Mouse (Mus musculus): ENCODE data around the gene Cwc27.
A peak's percentile ranks its signal among the peaks of the same experiment; 100 is the strongest.

Gene Cwc27

DNA sequence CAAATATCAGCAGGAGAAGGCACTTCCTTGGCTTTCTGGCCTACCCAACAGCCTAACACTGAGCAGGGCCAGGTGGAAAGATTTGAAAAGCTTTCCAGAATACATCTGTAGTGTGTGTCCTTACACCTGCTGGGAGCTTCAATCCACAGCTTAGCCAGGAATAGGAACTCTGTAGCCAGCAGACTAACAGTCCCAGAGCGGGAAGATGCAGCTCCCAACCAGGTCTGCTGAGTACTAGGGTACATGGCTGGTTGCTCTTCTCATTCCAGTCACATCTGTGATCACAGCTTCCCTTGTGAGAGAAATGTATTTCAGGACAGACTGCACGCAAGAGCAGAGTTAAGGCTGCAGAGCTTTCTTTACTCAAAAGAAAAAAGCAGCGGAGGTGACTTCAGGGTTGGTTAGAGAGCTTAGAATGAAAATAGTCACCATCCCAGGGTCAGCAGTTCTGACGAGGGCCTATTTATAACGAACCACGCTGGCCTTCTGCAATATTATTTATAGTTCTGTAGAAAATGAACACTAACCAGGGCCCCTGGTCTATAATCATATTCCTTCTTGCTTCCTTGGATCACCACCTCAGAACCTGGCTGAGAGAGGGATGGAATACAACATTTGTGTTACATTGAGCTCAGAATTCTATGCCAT is 171.0 kb downstream of the Cwc27 start:
- DNase-seq (ENCODE audit: low spot score) = no peak

DNA sequence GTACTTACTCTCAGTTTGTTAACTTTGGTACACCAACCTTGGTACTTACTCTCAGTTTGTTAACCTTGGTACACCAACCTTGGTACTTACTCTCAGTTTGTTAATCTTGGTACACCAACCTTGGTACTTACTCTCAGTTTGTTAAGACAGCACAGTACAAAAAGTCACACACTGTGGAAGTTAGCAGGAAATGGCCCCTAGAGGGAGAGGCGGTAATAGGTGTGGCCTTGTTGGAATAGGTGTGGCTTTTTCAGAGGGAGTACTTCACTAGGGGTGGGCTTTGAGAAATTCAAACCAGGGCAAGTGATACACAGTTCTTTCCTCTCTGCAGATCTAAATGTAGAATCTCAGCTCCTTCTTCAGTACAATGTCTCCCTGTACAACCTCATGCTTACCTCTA is 172.8 kb downstream of the Cwc27 start:
- DNase-seq (ENCODE audit: low spot score) = no peak

DNA sequence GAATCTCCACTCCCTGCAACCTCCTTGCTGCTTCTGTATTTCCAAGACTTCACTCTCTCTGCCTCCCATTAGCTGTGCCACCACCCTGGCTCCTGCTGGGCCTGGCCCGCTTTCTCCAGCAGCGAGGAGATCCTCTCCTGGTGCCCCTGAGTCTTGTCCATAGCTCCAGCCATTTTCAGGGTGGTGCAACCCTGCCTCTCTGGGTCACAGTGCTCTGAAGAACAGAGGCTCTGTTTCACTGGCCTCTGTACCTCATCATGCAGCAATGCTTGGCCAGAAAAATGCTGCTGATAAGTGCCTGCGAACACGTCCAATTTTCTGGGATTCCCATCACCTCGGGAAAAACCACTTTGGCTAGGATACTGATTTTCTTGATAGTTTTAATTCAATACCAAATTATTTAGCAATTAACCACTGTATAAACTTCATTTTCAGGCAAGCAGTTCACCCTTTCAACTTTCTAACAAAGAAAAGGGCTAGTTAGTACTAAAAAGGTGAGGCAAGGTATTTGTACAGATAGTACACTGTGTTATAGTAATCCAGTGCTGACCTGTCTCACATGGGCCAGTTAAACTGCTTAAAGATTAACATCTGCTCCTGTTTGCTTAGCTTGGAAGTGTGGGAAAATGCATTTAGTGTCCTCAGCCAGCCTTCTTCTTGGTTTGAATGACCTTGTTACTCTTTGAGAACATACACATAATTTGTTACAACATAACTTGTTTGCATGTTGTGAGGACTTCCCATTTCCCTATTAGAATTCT is 176.1 kb downstream of the Cwc27 start:
- peak; percentile 31 for DNase-seq (ENCODE audit: low spot score)

DNA sequence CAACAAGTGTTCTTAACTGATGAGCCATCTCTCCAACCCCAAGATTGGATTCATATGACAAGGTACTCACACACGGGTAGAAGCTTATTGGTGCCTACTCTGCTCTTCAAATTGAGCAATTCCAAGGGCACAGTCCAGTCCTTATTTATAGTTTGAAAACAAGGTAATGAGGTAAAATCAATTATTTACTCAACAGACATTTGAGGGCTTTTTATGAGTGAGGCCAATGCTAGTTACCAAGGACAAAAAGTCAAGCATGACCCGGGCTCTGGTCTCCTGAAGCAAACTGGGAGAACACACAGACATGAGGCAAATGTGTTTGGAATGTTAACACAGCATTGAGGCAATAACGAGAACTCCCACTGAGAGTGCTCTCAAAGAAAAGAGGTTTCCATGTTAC is 178.0 kb downstream of the Cwc27 start:
- peak; percentile 28 for DNase-seq (ENCODE audit: low spot score)

DNA sequence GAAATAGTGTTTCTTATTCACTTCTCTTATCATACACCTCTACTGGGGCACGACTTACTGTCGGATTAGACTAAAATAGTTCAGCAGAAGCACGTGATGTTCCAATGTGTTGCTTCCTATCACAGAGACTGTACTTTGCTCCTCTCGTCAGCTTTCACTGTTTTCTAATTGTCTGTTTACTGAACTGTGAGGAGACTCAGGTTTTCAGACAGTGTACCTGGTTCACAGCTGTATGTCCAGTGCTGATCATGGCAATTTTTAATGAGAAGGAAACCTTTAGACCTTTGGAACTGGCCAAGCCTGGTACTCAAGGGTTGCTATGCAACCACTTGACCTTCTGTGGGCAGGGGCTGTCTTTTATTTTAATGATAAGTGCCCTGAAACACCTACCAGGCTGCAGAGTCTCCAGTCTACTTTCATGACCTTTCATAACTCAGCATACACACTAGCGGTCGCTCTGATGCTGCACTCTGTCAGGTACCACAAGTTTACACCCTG is 180.9 kb downstream of the Cwc27 start:
- DNase-seq (ENCODE audit: low spot score) = peak; percentile 48

DNA sequence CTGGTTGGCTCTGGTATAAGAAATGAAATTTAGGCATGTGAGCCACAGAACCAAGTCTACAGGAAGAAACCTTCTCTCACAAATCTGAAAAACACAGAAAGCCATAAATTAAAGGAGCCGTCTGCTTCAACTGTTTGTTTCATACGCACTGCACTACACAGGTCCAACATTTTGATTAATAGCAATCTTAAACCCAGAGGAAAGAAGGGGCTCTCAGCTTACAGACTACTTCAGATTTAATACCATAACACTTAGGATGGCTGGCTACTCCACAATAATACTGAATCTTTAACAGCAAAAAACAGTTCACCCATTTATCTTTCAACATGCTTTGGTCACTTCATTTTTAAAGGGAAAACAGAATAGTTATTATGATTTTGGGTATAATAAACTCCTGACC is 182.2 kb downstream of the Cwc27 start:
- DNase-seq (ENCODE audit: low spot score) = no peak

DNA sequence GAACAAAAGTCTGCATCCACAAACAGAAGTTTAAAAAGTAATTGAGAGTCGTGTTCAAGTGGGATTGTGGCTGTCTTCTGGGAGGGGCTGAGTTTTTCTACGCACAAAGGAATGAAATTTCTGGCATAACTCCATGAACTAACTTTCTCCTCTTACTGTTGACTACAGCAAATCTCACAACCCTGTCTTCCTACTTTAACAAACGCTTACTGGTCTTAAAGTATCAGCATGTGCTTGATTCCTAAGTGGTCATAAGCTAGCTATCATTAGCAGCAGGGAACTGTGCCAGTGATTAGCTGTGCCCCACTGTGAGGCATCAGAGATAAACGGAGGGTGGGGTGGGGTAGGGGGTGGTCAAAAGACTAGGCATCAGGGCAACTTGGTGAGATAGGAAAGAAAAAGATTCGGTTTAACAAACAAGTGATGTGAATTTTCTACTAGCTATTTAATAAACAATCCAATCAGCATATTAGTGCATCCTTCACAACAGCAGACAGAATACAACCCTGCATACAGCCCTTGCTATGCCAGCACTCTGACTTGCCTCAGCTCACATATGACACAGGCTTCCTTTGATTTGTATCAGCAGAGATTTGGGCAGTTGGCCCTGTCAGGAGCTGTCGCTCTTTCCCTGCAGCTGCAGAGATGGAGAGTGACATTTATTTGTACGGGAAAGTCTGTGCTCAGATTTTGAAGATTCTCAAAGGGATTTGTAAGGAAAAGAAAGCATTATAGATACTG is 184.3 kb downstream of the Cwc27 start:
- DNase-seq (ENCODE audit: low spot score) = no peak

DNA sequence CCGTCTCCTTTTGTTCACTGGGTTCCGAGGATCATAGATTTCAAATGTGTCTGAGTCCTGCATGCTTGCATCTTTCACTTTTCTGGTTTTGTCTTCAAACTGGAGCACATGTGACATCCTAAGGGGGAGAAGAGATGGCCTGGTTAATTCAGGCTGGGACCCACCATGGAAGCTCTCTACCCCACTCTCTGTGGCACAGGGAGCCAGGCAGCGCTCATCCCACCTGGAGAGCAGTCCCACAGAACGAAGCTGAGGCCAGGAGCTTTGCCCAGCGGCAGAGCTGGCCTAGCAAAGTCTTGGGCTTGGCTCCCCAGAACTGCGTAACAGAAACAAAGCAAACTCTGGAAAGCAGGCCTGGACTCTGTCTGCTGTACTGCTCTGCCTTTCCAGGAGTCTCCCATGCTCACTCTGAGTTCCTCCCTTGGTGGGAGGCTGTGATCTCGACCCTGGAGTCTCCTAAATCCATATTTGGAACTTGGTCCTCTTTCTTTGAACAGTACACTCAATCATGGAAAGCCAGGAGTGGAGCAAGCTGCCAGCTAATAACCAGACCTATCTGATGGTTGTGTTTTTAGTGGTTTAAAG is 185.2 kb downstream of the Cwc27 start:
- no peak for DNase-seq (ENCODE audit: low spot score)

DNA sequence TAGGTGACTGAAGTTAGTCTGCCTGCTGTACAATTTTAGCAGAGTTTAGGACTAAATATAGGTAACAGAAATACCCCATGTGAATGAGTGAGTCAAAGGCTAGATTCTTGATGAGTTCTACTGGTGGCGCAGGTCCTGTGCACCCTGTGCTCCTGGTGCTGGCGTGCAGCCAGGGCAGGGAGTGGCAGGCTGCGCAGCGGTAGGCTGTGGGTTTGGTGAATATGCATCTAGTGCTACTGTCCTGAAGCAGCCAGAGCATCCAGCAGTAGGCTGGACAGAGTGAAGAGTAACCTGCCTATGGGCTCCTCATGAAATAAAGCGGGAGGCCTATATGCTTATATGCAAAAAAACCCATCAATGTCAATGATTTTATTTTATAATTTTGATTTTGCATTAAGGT is 186.1 kb downstream of the Cwc27 start:
- no peak for DNase-seq (ENCODE audit: low spot score)

DNA sequence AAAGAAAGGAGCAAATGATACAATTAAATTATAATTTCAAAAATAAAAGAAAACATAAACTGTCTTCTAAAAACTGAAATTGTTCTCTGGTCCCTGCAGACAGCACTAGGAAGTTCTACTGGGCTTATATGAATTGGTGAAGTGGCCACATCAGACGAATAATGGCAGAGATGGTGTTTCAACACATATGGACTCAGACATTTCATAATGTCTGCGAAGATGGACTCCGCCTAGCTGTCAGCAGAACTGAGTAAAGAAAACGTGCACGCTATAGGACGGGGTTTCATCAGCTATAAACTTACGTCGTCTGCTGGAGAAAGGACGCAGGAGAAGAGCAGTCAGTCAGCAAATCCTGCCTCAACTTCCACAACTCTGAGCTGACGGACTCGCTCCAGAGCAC is 187.3 kb downstream of the Cwc27 start:
- DNase-seq (ENCODE audit: low spot score) = no peak

DNA sequence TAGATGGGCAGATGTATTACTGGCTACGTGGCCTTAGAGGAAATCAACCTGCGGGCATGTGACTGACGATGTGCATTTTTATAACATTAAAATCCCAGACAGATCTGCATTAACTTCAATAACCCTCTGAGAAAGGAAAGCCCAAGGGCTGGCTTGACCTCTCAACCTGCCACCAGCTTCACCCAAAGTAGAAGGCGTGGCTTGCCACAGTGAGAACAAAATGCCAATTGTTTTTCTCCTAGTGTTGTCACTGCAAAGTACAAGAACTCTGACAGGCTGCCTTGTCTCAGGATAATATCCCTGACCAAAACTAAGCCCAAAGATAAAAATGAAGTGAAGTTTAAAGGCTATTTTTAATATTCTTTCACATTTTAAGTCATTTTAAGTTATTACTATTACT is 188.9 kb downstream of the Cwc27 start:
- no peak for DNase-seq (ENCODE audit: low spot score)

DNA sequence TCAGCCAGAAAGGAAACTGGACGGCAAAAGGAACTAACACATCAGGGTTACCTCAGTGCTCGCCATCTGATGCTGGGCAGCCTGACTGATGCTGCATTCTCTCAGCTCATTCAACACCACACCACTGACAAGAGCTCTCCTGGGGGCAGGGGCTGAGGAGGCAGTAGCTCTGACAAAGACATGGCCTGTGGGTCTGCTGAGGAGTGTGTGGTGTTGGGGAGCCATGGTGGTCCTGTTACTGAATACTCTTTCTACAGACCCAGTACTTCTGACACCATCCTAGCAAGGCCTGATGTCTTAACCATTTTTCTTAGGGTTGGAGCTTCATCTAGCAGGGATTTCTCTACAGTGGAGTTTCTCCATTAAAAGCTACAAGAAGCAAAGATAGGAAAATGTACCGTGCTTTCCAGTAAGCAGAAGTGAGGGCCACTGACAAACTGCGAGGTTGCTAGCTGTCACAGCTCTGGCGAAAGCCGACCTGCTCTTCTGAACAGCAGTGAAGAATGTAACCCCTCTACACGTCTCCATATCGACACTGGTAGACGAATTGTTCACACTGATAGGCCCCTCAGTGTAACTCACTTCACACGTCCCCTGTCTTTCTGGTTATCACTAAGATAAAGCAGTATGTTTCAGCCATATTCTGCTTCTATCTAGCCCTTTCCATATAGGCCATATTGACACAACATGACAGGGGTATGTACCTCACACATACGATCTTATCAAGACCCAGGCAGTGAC is 189.6 kb downstream of the Cwc27 start:
- no peak for DNase-seq (ENCODE audit: low spot score)

DNA sequence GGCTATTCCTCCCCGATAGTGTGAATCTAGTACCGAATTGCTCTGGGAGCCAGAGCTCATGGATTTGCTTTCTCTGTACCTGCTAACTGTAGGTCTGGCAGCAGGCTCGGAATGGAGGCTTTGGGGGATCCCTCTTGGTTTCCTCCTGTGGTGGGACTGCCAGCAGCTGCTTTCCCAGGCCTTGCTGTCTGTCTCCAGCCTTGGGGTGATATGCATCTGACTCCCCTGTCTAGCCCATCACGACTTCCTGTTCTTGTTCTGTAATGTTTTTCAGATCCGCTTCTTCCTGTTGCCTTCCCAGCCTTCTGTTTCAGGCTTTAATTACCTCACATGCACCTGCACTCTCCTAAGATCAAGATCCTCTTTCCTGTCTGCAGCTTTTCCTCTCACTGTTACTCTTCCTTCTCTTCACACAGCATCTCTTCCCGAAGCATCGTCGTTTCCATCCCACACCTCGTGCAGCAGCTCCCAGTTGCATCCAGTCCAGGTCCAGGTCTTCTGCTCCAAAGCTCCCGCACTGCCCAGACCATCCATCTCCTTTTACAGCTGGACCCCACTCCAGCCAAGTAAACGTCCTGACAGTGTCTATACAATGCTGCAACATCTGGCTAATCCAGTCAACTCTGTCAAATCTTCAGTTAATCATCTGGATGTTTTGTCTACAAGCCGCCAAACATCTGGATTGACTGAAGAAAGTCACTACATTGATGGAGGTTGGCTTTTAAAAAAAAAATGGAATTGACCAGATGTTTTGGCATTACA is 193.6 kb downstream of the Cwc27 start:
- DNase-seq (ENCODE audit: low spot score) = no peak

DNA sequence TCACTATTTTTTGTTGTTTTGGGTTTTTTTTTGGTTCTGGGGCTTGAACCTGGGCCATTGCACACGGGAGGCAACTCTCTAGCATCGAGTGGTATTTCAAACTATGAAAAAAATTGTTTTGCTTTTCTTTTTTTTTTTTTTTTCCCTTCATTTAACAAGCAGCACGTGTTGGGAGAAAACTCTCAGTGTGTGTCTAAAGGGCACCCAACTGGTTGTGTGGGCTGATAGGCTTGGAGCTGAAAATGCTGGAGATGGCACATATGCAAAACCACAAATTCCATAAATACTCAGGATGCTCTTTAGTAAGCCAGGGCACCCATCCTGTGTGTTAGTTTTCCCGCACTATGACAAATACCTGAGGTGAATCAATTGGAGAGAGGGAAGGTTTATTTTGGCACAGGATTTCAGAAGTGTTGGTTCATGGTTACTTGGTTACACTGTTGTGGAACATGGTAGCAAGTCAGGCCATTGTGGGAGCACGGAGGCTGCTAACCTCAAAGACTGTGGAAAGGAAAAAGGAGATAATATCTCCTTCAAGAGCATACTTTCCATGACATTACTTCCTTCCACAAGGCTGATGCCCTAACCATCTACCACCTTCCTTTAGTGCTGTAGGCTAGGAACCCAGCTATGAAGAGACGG is 194.7 kb downstream of the Cwc27 start:
- DNase-seq (ENCODE audit: low spot score) = no peak

DNA sequence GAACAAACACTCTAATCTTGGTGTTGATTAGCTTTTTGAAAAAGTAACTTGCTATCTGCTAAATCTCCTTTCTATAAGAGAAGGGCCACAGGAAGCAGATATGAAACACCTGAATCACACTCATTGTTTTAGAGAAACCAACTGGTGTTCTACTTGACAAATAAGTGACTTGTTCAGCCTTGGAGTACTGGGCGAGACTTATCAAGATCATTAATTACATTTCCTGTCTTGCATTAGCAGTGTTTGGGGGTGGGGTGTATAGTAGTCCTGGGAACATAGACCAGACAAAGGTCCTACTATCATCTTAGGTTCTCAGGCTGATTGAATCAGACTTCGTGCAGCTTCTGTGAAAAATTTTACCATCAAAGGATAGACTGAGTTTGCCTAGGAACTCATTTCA is 196.5 kb downstream of the Cwc27 start:
- DNase-seq (ENCODE audit: low spot score) = no peak

DNA sequence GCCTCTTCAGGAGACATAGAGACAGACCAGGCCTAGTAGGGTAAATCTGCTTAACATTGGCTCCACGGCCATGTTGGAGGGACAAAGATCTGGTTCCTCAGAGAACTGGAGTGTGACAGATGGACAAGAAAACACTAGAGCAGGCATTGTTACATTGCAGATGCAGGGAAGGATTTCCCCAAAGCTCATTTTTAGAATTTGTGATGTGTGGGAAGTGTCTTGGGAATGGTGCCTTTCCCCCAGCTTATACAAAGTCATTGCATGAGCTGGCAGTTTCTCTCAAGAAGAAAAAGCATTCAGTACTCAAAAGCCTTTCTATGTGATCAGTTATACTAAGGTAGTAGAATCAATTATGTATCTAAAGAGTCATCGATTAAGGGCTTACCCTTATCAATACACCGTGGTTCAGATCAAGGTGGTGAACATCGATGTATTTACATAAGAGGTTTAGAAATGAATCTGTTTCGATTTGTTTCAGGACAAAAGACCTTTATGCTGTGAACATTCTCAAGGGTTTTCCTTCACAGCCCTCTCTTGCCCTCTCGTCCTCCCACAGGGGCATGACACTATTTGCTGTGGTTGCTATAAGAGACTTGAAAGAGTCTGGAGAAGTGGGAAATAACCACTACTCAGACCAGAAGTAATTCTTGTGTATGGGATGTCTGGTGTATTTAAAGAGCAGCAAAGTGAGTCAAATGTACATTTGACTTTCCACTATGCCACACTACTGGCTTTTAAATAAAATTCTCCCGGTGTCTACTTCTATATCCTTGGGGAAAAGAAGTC is 197.2 kb downstream of the Cwc27 start:
- DNase-seq (ENCODE audit: low spot score) = no peak

DNA sequence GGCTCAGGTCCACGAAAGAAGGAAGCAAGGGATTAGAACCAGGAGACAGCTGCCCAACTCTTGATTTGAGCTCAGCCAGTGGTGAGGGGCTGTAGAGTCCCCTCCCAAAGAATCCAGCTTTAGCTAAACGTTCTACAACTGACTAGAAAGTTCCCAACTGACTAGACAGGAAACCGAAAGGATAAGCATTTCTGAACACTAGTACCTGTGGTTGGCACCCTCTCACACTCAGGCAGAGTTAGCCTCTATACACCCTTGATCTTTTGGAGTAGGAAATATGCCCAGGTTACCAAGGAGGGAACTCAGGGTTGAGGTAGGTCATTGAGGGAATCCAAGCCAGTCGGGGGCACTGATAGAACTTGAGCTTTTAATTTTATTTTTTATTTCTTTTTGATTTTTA is 199.7 kb downstream of the Cwc27 start:
- no peak for DNase-seq (ENCODE audit: low spot score)

DNA sequence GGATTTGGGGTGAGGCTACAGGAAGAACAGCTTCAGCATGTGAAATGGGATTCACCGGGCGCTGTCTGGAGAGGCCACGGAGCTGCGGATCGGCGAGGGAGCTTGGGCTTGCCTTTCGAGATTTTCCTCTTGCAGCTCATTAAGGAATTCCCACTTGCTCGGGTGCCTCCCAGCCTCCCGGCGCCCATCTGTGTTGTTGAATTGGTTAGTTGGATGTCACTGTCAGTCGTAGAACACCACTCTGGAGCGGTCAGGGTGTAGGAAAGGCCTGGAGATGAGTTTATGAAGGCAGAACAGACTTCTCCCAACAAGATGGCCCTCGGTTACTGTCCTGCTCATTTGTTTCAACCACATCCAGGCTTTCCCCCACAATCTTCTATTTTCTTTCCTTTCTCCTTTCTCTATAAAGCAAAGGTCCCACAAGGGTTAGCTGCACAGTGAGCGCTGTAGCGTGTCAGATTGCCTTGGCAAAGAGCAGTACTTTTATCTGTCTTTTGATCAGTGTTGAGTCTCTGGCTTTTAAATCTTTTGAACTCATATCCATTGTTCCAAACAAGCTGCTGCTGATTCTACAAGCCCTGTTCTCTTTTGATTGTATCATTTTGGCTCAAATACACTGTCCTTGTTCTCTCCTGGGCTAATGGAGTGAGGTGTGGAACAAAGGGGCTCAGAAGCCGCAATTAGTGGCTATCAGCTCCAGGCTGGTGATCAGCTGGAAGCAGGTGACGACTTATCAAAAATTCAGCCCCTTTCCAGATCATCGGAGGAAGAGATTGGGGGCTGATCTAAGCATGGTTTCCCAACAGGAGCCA is 200.7 kb downstream of the Cwc27 start:
- DNase-seq (ENCODE audit: low spot score) = no peak

DNA sequence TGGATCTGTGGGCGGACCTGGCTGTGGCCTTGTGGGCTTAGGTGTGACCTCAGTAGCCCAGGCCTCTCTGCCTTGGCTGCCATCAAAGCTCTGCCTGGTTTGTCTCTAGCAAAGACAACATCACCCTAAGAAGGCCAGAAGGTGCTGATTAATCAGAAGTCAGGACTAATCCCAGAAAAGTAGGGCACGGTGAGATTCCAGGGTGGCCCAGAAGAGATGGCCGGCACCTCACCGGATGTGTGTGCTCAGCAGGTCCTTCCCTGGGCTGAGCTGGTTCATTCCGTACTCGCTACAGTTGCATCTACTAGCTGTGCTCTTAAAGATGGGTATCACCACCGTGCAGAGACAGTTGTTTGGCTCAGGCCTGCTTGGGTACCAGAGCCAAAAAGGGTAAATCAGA is 201.8 kb downstream of the Cwc27 start:
- DNase-seq (ENCODE audit: low spot score) = no peak

Measured in lung, postnatal 25 days (tissue).